Mouse (Mus musculus) olfactory bulb, adult 2 months (tissue): ENCODE data around the gene Zkscan14.

Source experiments
- CTCF ChIP-seq: fragments of 200-500 bp; IDR thresholded peaks from 2 replicates; pipeline ENCODE4 v1.5.1; 2012; ENCODE audit warnings: low read depth, mild to moderate bottlenecking, low read length, moderate library complexity; ENCODE audit not compliant: insufficient read depth
- POLR2A ChIP-seq: fragments of 200-500 bp; IDR thresholded peaks from 2 replicates; pipeline ENCODE4 v1.6.1; 2012; ENCODE audit warnings: mild to moderate bottlenecking, low read depth, low read length, moderate library complexity; ENCODE audit not compliant: insufficient read depth

GRCm38 (mm10) chr5:145147748-145148147, 53.9 kb downstream of the Zkscan14 start:
- TF ChIP-seq CTCF (no peak), POLR2A (no peak)
